ENCODE assay signal across 19 mouse cellular contexts in the genomic region with DNA sequence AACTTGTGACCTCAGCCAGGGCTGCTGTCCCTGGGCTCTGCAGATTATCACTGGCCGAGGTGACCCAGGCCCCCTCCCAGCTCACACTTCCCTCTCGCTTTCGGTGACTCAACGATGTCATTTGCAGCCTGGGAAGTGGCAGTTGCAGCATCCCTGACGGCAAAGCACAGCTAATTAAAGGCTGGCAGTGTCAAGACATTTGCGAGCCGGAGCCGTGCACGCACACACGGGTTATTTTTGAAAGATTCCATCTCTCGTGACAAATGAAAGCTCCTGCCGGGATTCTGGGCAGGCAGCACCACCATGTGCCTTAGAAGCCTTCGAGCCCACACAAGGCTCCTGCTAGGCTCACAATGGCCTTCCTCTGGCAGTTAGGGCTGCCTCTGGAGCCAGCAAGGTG.
DNase-seq lines count a peak whose midpoint lies in the region; ATAC-seq and TF ChIP-seq lines count a peak whose summit lies in the region.
"Had no signal": no experiment of that assay in that cellular context is flagged by ENCODE, and none has a peak within 500 bp of the region (broad histone marks: within the 10 kb centered on the region; RNA-seq: fewer than 3 reads in every experiment).

No protein-coding gene starts in this region.

- H3K27ac ChIP-seq in neural tube, embryonic 11.5 days (ENCODE audit: low read depth, low read length), result peak overlapping the region; percentile 1; the same call in 1 of the 2 replicates
- H3K27ac ChIP-seq in forebrain, postnatal 0 days (ENCODE audit: low read depth, low read length), result no peak overlapping the region
- peak overlapping the region; percentile 11; the same call in 1 of the 2 replicates for H3K27ac ChIP-seq in midbrain, embryonic 12.5 days (replicated peaks)
- H3K27ac ChIP-seq in olfactory bulb, adult 2 months (ENCODE audit: insufficient read depth, low read depth, low read length), result peak overlapping the region; percentile 53
- H3K27ac ChIP-seq: embryonic facial prominence, embryonic 15.5 days; heart, embryonic 13.5 days; liver, embryonic 12.5 days had no signal

- no peaks in the 10 kb centered on the region for H3K9me3 ChIP-seq in neural tube, embryonic 11.5 days (ENCODE audit: control insufficient read depth, low read length)
- no peaks in the 10 kb centered on the region for H3K9me3 ChIP-seq in forebrain, postnatal 0 days (ENCODE audit: low read length)
- H3K9me3 ChIP-seq in midbrain, embryonic 12.5 days, result no peaks in the 10 kb centered on the region
- H3K9me3 ChIP-seq: embryonic facial prominence, embryonic 15.5 days; heart, embryonic 13.5 days; liver, embryonic 12.5 days had no signal

- H3K36me3 ChIP-seq in neural tube, embryonic 11.5 days (ENCODE audit: control insufficient read depth, insufficient read depth, low read length), result no peaks in the 10 kb centered on the region
- H3K36me3 ChIP-seq in forebrain, postnatal 0 days (ENCODE audit: insufficient read depth), result no peaks in the 10 kb centered on the region
- H3K36me3 ChIP-seq in midbrain, embryonic 12.5 days, result no peaks in the 10 kb centered on the region
- H3K36me3 ChIP-seq: embryonic facial prominence, embryonic 15.5 days; heart, embryonic 13.5 days; liver, embryonic 12.5 days had no signal

- no peak overlapping the region for H3K4me2 ChIP-seq in neural tube, embryonic 11.5 days (ENCODE audit: low read depth)
- H3K4me2 ChIP-seq in forebrain, postnatal 0 days (ENCODE audit: low read depth), result no peak overlapping the region
- no peak overlapping the region for H3K4me2 ChIP-seq in midbrain, embryonic 12.5 days (replicated peaks)
- H3K4me2 ChIP-seq: embryonic facial prominence, embryonic 15.5 days; heart, embryonic 13.5 days; liver, embryonic 12.5 days had no signal

- H3K9ac ChIP-seq in neural tube, embryonic 11.5 days (ENCODE audit: low read length), result no peak overlapping the region
- no peak overlapping the region for H3K9ac ChIP-seq in forebrain, postnatal 0 days
- H3K9ac ChIP-seq in midbrain, embryonic 12.5 days (replicated peaks), result no peak overlapping the region
- H3K9ac ChIP-seq: embryonic facial prominence, embryonic 15.5 days; heart, embryonic 13.5 days; liver, embryonic 12.5 days had no signal

- no peak for ATAC-seq in neural tube, embryonic 11.5 days (ENCODE audit: insufficient read depth, low FRiP score, low TSS enrichment)
- peak; percentile 43; the same call in 1 of the 2 replicates for ATAC-seq in forebrain, postnatal 0 days
- no peak for ATAC-seq in midbrain, embryonic 12.5 days (ENCODE audit: low FRiP score, low read depth)
- ATAC-seq: liver, embryonic 12.5 days had no signal

- no peak for TF ChIP-seq CTCF in forebrain, postnatal 0 days (IDR thresholded peaks at IDR 0.05; ENCODE audit: low read depth)
- TF ChIP-seq CTCF in olfactory bulb, adult 2 months (IDR thresholded peaks at IDR 0.05; ENCODE audit: insufficient read depth, low read depth, low read length), result no peak

- WGBS in neural tube, embryonic 11.5 days, result 53% methylated on average over 13 of the region's 13 CpGs
- WGBS in forebrain, postnatal 0 days, result 16% methylated on average over 13 of the region's 13 CpGs
- 37% methylated on average over 13 of the region's 13 CpGs for WGBS in midbrain, embryonic 12.5 days
- WGBS in olfactory bulb, adult 2 months, result 12% methylated on average over 13 of the region's 13 CpGs

- H3K27me3 ChIP-seq in neural tube, embryonic 11.5 days (ENCODE audit: control insufficient read depth, insufficient read depth, low read length), result no peaks in the 10 kb centered on the region
- no peaks in the 10 kb centered on the region for H3K27me3 ChIP-seq in forebrain, postnatal 0 days (ENCODE audit: insufficient read depth, low read length)
- peaks cover 25% of the 10 kb centered on the region; the same call in 1 of the 2 replicates for H3K27me3 ChIP-seq in midbrain, embryonic 12.5 days
- H3K27me3 ChIP-seq: liver, embryonic 12.5 days had no signal

- 0 out of 2 replicates have a peak, but pooled peaks cover 2% of the 10 kb centered on the region for H3K4me1 ChIP-seq in neural tube, embryonic 11.5 days (ENCODE audit: control insufficient read depth, insufficient read depth, low read length)
- no peaks in the 10 kb centered on the region for H3K4me1 ChIP-seq in forebrain, postnatal 0 days (ENCODE audit: insufficient read depth)
- H3K4me1 ChIP-seq in midbrain, embryonic 12.5 days, result peaks cover 27% of the 10 kb centered on the region
- peaks cover 29% of the 10 kb centered on the region for H3K4me1 ChIP-seq in olfactory bulb, adult 2 months (ENCODE audit: control insufficient read depth, insufficient read depth, low read length)
- H3K4me1 ChIP-seq: embryonic facial prominence, embryonic 15.5 days; heart, embryonic 13.5 days; liver, embryonic 12.5 days had no signal

- no peak for TF ChIP-seq POLR2A in olfactory bulb, adult 2 months (IDR thresholded peaks at IDR 0.05; ENCODE audit: insufficient read depth, low read depth, low read length)

- DNase-seq in neural tube, embryonic 11.5 days (ENCODE audit: low spot score), result no peak
- no peak for DNase-seq in neural tube, embryonic 10.5 days (ENCODE audit: extremely low spot score, low spot score)
- DNase-seq in forebrain, postnatal 0 days, result peak; percentile 39
- no peak for DNase-seq in spleen, adult 18-20 months
- no peak for DNase-seq in heart, adult 8-10 months (ENCODE audit: low spot score)
- DNase-seq in natural killer cell, adult 2 months (ENCODE audit: low spot score in 2 of 2), result no peak
- DNase-seq: adrenal gland, adult 8-10 months; cerebellum, adult 9-11 months; gastrocnemius, postnatal 25 days; heart, postnatal 4 days; kidney, adult 18-20 months; kidney, postnatal 36 days; left cerebral cortex, postnatal 4 days; thymus, adult 18-20 months had no signal

- H3K4me3 ChIP-seq in neural tube, embryonic 11.5 days (ENCODE audit: low read depth, low read length), result no peak overlapping the region
- no peak overlapping the region for H3K4me3 ChIP-seq in forebrain, postnatal 0 days (ENCODE audit: low read depth, low read length)
- no peak overlapping the region for H3K4me3 ChIP-seq in midbrain, embryonic 12.5 days
- H3K4me3 ChIP-seq in olfactory bulb, adult 2 months (ENCODE audit: insufficient read depth, low read depth, low read length), result no peak overlapping the region
- H3K4me3 ChIP-seq: embryonic facial prominence, embryonic 15.5 days; heart, embryonic 13.5 days; liver, embryonic 12.5 days had no signal
